Comparison of ENCODE assay signal across 26 mouse cellular contexts in genomic region chr4:54095200-54095930, GRCm38 (mm10).
A peak's percentile ranks its signal among the peaks of the same experiment; 100 is the strongest.
DNase-seq lines count a peak whose midpoint lies in the region; ATAC-seq and TF ChIP-seq lines count a peak whose summit lies in the region.
"Had no signal": no experiment of that assay in that cellular context is flagged by ENCODE, and none has a peak within 500 bp of the region (broad histone marks: within the 10 kb centered on the region; RNA-seq: fewer than 3 reads in every experiment).

No protein-coding gene starts in this region.

- DNase-seq in forebrain, embryonic 10.5 days (ENCODE audit: extremely low spot score, low spot score) = no peak
- DNase-seq in forebrain, embryonic 14.5 days (ENCODE audit: low spot score) = no peak
- DNase-seq in embryo, embryonic 11 days = peak; percentile 28
- peak; percentile 69 for DNase-seq in embryonic facial prominence, embryonic 14.5 days (ENCODE audit: low spot score)
- peak; percentile 26 for DNase-seq in limb, embryonic 11.5 days (ENCODE audit: low spot score)
- DNase-seq in liver, postnatal 0 days = no peak
- DNase-seq in left cerebral cortex, adult 8-10 months (ENCODE audit: low spot score in 2 of 2) = no peak
- DNase-seq in thymus, postnatal 14 days = no peak
- DNase-seq: adrenal gland, adult 8-10 months; cerebellum, adult 11-12 months; cerebellum, postnatal 10 days; gastrocnemius, postnatal 36 days; heart, adult 2 months; heart, postnatal 14 days; kidney, adult 18-20 months; retina, postnatal 1 day; right cerebral cortex, postnatal 25 days; thymus, postnatal 25 days had no signal

- ATAC-seq in forebrain, embryonic 14.5 days = no peak
- ATAC-seq in embryonic facial prominence, embryonic 14.5 days (ENCODE audit: low read depth) = peak; percentile 41; the same call in 1 of the 2 replicates
- ATAC-seq in limb, embryonic 11.5 days (ENCODE audit: insufficient number of reproducible peaks, low FRiP score, low TSS enrichment, low read depth) = no peak
- ATAC-seq in liver, postnatal 0 days = no peak
- ATAC-seq: CD4-positive, CD25-positive, alpha-beta regulatory T cell, adult 4 months; inflammation-experienced regulatory T-cells, adult 6 months had no signal

- peaks cover 18% of the 10 kb centered on the region for H3K4me1 ChIP-seq in forebrain, embryonic 10.5 days
- H3K4me1 ChIP-seq in forebrain, embryonic 14.5 days (ENCODE audit: control insufficient read depth, insufficient read depth, low read length) = no peaks in the 10 kb centered on the region
- peaks cover 13% of the 10 kb centered on the region for H3K4me1 ChIP-seq in embryonic facial prominence, embryonic 14.5 days (ENCODE audit: control insufficient read depth, insufficient read depth, low read length)
- peaks cover 7% of the 10 kb centered on the region for H3K4me1 ChIP-seq in limb, embryonic 11.5 days (ENCODE audit: control insufficient read depth, insufficient read depth, low read length)
- H3K4me1 ChIP-seq in liver, postnatal 0 days (ENCODE audit: insufficient read depth) = no peaks in the 10 kb centered on the region
- H3K4me1 ChIP-seq: heart, embryonic 13.5 days; hindbrain, embryonic 12.5 days; liver, embryonic 15.5 days; midbrain, embryonic 12.5 days; neural tube, embryonic 12.5 days had no signal

- H3K4me3 ChIP-seq in forebrain, embryonic 10.5 days = no peak overlapping the region
- H3K4me3 ChIP-seq in forebrain, embryonic 14.5 days (ENCODE audit: low read depth, low read length) = no peak overlapping the region
- no peak overlapping the region for H3K4me3 ChIP-seq in embryonic facial prominence, embryonic 14.5 days (ENCODE audit: low read depth, low read length)
- H3K4me3 ChIP-seq in limb, embryonic 11.5 days (ENCODE audit: low read depth, low read length) = no peak overlapping the region
- H3K4me3 ChIP-seq in liver, postnatal 0 days (ENCODE audit: low read depth, low read length) = no peak overlapping the region
- H3K4me3 ChIP-seq: heart, adult 2 months; heart, embryonic 13.5 days; hindbrain, embryonic 12.5 days; limb, embryonic 15.5 days; liver, embryonic 15.5 days; midbrain, embryonic 12.5 days; neural tube, embryonic 12.5 days had no signal

- no peak for TF ChIP-seq CTCF in liver, postnatal 0 days (IDR thresholded peaks at IDR 0.05; ENCODE audit: low read depth)

- WGBS in forebrain, embryonic 10.5 days = 61% methylated on average over 4 of the region's 4 CpGs
- 64% methylated on average over 4 of the region's 4 CpGs for WGBS in forebrain, embryonic 14.5 days
- WGBS in embryonic facial prominence, embryonic 14.5 days = 10% methylated on average over 4 of the region's 4 CpGs
- WGBS in limb, embryonic 11.5 days = 20% methylated on average over 4 of the region's 4 CpGs
- WGBS in liver, postnatal 0 days (ENCODE audit: insufficient replicate concordance) = 68% methylated on average over 4 of the region's 4 CpGs

- no peak for TF ChIP-seq EP300 in liver, postnatal 0 days (IDR thresholded peaks at IDR 0.05; ENCODE audit: low read depth)

- H3K27ac ChIP-seq in forebrain, embryonic 10.5 days = peak overlapping the region; percentile 74
- no peak overlapping the region for H3K27ac ChIP-seq in forebrain, embryonic 14.5 days (ENCODE audit: low read depth, low read length)
- peak overlapping the region; percentile 36 for H3K27ac ChIP-seq in embryonic facial prominence, embryonic 14.5 days (replicated peaks; ENCODE audit: low read depth, low read length)
- 0 out of 2 replicates have a peak overlapping the region, but pooled peaks have one; percentile 36 for H3K27ac ChIP-seq in limb, embryonic 11.5 days (replicated peaks; ENCODE audit: low read depth, low read length)
- H3K27ac ChIP-seq in liver, postnatal 0 days (ENCODE audit: low read depth) = no peak overlapping the region
- H3K27ac ChIP-seq: heart, adult 2 months; heart, embryonic 13.5 days; hindbrain, embryonic 12.5 days; limb, embryonic 15.5 days; liver, embryonic 15.5 days; midbrain, embryonic 12.5 days; neural tube, embryonic 12.5 days had no signal

- H3K9ac ChIP-seq in forebrain, embryonic 14.5 days (ENCODE audit: low read length) = no peak overlapping the region
- H3K9ac ChIP-seq in embryonic facial prominence, embryonic 14.5 days (ENCODE audit: low read depth, low read length) = no peak overlapping the region
- no peak overlapping the region for H3K9ac ChIP-seq in limb, embryonic 11.5 days (ENCODE audit: low read length)
- no peak overlapping the region for H3K9ac ChIP-seq in liver, postnatal 0 days (replicated peaks)
- H3K9ac ChIP-seq: heart, embryonic 13.5 days; hindbrain, embryonic 12.5 days; limb, embryonic 15.5 days; liver, embryonic 15.5 days; midbrain, embryonic 12.5 days; neural tube, embryonic 12.5 days had no signal

- no peaks in the 10 kb centered on the region for H3K27me3 ChIP-seq in forebrain, embryonic 10.5 days (ENCODE audit: poor library complexity, severe bottlenecking)
- H3K27me3 ChIP-seq in forebrain, embryonic 14.5 days (replicated peaks; ENCODE audit: control insufficient read depth, insufficient read depth, low read length) = no peaks in the 10 kb centered on the region
- H3K27me3 ChIP-seq in embryonic facial prominence, embryonic 14.5 days (replicated peaks; ENCODE audit: control insufficient read depth, insufficient read depth, low read length) = no peaks in the 10 kb centered on the region
- no peaks in the 10 kb centered on the region for H3K27me3 ChIP-seq in limb, embryonic 11.5 days (ENCODE audit: control insufficient read depth, insufficient read depth, low read length)
- H3K27me3 ChIP-seq in liver, postnatal 0 days (ENCODE audit: insufficient read depth, low read length) = no peaks in the 10 kb centered on the region
- H3K27me3 ChIP-seq: heart, embryonic 13.5 days; hindbrain, embryonic 12.5 days; limb, embryonic 15.5 days; liver, embryonic 15.5 days; midbrain, embryonic 12.5 days; neural tube, embryonic 12.5 days had no signal

- no peaks in the 10 kb centered on the region for H3K9me3 ChIP-seq in forebrain, embryonic 10.5 days
- H3K9me3 ChIP-seq in forebrain, embryonic 14.5 days (replicated peaks; ENCODE audit: control insufficient read depth, low read length) = no peaks in the 10 kb centered on the region
- H3K9me3 ChIP-seq in embryonic facial prominence, embryonic 14.5 days (ENCODE audit: control insufficient read depth, low read length) = no peaks in the 10 kb centered on the region
- H3K9me3 ChIP-seq in limb, embryonic 11.5 days (ENCODE audit: control insufficient read depth, low read length) = no peaks in the 10 kb centered on the region
- no peaks in the 10 kb centered on the region for H3K9me3 ChIP-seq in liver, postnatal 0 days (ENCODE audit: low read length)
- H3K9me3 ChIP-seq: heart, embryonic 13.5 days; hindbrain, embryonic 12.5 days; limb, embryonic 15.5 days; liver, embryonic 15.5 days; midbrain, embryonic 12.5 days; neural tube, embryonic 12.5 days had no signal

- H3K36me3 ChIP-seq in forebrain, embryonic 10.5 days (replicated peaks) = no peaks in the 10 kb centered on the region
- H3K36me3 ChIP-seq in forebrain, embryonic 14.5 days (ENCODE audit: control insufficient read depth, insufficient read depth, low read length) = no peaks in the 10 kb centered on the region
- H3K36me3 ChIP-seq in embryonic facial prominence, embryonic 14.5 days (ENCODE audit: control insufficient read depth, insufficient read depth, low read length) = no peaks in the 10 kb centered on the region
- no peaks in the 10 kb centered on the region for H3K36me3 ChIP-seq in limb, embryonic 11.5 days (ENCODE audit: control insufficient read depth, insufficient read depth, low read length)
- H3K36me3 ChIP-seq in liver, postnatal 0 days (replicated peaks; ENCODE audit: insufficient read depth, low read length) = no peaks in the 10 kb centered on the region
- H3K36me3 ChIP-seq: heart, embryonic 13.5 days; hindbrain, embryonic 12.5 days; limb, embryonic 15.5 days; liver, embryonic 15.5 days; midbrain, embryonic 12.5 days; neural tube, embryonic 12.5 days had no signal

- no peak overlapping the region for H3K4me2 ChIP-seq in forebrain, embryonic 14.5 days (ENCODE audit: low read length)
- H3K4me2 ChIP-seq in embryonic facial prominence, embryonic 14.5 days (ENCODE audit: low read depth, low read length) = no peak overlapping the region
- H3K4me2 ChIP-seq in limb, embryonic 11.5 days (ENCODE audit: low read depth, severe bottlenecking) = no peak overlapping the region
- no peak overlapping the region for H3K4me2 ChIP-seq in liver, postnatal 0 days (ENCODE audit: low read depth, low read length)
- H3K4me2 ChIP-seq: heart, embryonic 13.5 days; hindbrain, embryonic 12.5 days; limb, embryonic 15.5 days; liver, embryonic 15.5 days; midbrain, embryonic 12.5 days; neural tube, embryonic 12.5 days had no signal

Comparison
In these comparisons a context has a peak if more than half of its experiments do, and no peak if none do; other contexts are left out.
1. H3K27ac ChIP-seq: peak in forebrain, embryonic 10.5 days (single experiment), embryonic facial prominence, embryonic 14.5 days (single experiment) and limb, embryonic 11.5 days (single experiment); none in forebrain, embryonic 14.5 days (single experiment) and liver, postnatal 0 days (single experiment).
2. DNase-seq: peak in embryo, embryonic 11 days (single experiment), embryonic facial prominence, embryonic 14.5 days (single experiment) and limb, embryonic 11.5 days (single experiment); none in forebrain, embryonic 10.5 days (single experiment), forebrain, embryonic 14.5 days (single experiment), liver, postnatal 0 days (single experiment), left cerebral cortex, adult 8-10 months (0 of 2) and thymus, postnatal 14 days (single experiment).